Mouse (Mus musculus) brain, embryonic 14.5 days (tissue): ENCODE data around the gene Nudt13.

ENCODE experiments used
- CTCF ChIP-seq: fragments of 200-500 bp; IDR thresholded peaks from 2 replicates; pipeline ENCODE4 v1.5.1; 2012; ENCODE audit warnings: inconsistent platforms, mild to moderate bottlenecking, moderate library complexity, borderline replicate concordance; ENCODE audit not compliant: insufficient read depth, insufficient read length; ENCODE audit errors: extremely low read depth
- POLR2A ChIP-seq: fragments of 200-500 bp; IDR thresholded peaks from 2 replicates; pipeline ENCODE4 v1.6.1; 2012; ENCODE audit warnings: mild to moderate bottlenecking, inconsistent platforms, borderline replicate concordance; ENCODE audit not compliant: poor library complexity, insufficient read depth, insufficient read length, severe bottlenecking; ENCODE audit errors: extremely low read depth

GRCm38 (mm10) chr14:20331316-20331715 is 36.8 kb downstream of the Nudt13 start:
- TF ChIP-seq CTCF (no peak), POLR2A (no peak)
